Mouse (Mus musculus): ENCODE data around the gene Tenm1.

DNA sequence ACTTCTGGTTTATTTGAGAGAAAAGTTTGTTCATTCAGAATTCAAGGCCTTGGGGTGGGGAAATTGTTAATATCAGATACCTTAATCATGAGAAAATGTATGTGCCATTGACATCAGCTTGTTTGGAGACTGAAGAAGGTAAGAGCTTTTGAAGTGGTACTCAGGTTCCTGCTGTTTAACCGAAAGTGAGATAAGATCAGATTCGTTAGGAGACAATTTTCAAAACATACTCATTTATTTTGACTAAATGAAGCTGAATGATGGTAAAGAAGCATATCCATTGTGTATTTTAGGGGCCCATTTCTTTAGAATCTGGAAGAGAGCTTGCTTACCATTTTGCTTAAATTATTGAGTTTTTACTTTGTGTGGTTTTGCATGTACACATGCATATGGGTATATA is 917.8 kb downstream of the Tenm1 start:
- TF ChIP-seq CTCF (IDR thresholded peaks at IDR 0.05; ENCODE audit: low read depth, low read length) = no peak
- no peak for TF ChIP-seq POLR2A (IDR thresholded peaks at IDR 0.05; ENCODE audit: borderline replicate concordance, low read depth, low read length)
